Mouse (Mus musculus): ENCODE data around the gene Vps33a.
"Not testable (repeated sequence)": the region's sequence is repeated elsewhere in the genome, so short reads cannot be mapped to it uniquely, and the experiment has no call there.

Vps33a gene

GRCm38 (mm10) chr5:123523692-123524392 lies 49.0 kb downstream of the Vps33a start, which contains the start of gene Diablo:
Gene Diablo, minus strand, starts transcription at chr5:123524176.
- DNase-seq = peak; percentile 98 to 99

- DNase-seq = no peak
Measured at GRCm38 (mm10) chr5:123522166-123522565, 50.7 kb downstream of the Vps33a start.

- no peak for DNase-seq
Measured at GRCm38 (mm10) chr5:123521621-123522020, 51.2 kb downstream of the Vps33a start.

GRCm38 (mm10) chr5:123520666-123521065 lies 52.2 kb downstream of the Vps33a start:
- DNase-seq = no peak

- no peak for DNase-seq
Measured at GRCm38 (mm10) chr5:123514871-123515270, 58.0 kb downstream of the Vps33a start.

GRCm38 (mm10) chr5:123512102-123512501 lies 60.7 kb downstream of the Vps33a start:
- DNase-seq = no peak

GRCm38 (mm10) chr5:123511426-123511825 lies 61.4 kb downstream of the Vps33a start:
- DNase-seq = not testable (repeated sequence)

- DNase-seq = no peak
Measured at GRCm38 (mm10) chr5:123510160-123510559, 62.7 kb downstream of the Vps33a start, which contains the start of gene B3gnt4. Gene B3gnt4, plus strand, starts transcription at chr5:123510460.

- DNase-seq = no peak
Measured at GRCm38 (mm10) chr5:123508921-123509320, 63.9 kb downstream of the Vps33a start.

- DNase-seq = peak; percentile 55 to 71
Measured at GRCm38 (mm10) chr5:123507936-123508723, 64.7 kb downstream of the Vps33a start.

GRCm38 (mm10) chr5:123501973-123502372 lies 70.9 kb downstream of the Vps33a start:
- DNase-seq = no peak

GRCm38 (mm10) chr5:123499717-123500116 lies 73.1 kb downstream of the Vps33a start:
- peak; percentile 56 to 69 for DNase-seq

- no peak for DNase-seq
Measured at GRCm38 (mm10) chr5:123489935-123490334, 82.9 kb downstream of the Vps33a start.

- no peak for DNase-seq
Measured at GRCm38 (mm10) chr5:123489112-123489785, 83.6 kb downstream of the Vps33a start, which contains the start of the genes Lrrc43 and Il31. Gene Lrrc43, plus strand, starts transcription at chr5:123489305. Gene Il31, minus strand, starts transcription at chr5:123489489.

- no peak for DNase-seq
Measured at GRCm38 (mm10) chr5:123487659-123488395, 85.0 kb downstream of the Vps33a start.
